Mouse (Mus musculus) neural tube, embryonic 12.5 days (tissue): ENCODE data around the gene Abcc4. TPM values are rescaled to one million over a fixed set of nuclear protein-coding genes. Genes with fewer than 3 reads are reported as not detected.
A peak's percentile ranks its signal among the peaks of the same experiment; 100 is the strongest.

Experiments
- ATAC-seq: fragments of 200-750 bp; cut with Nextera tagmentation; 2 replicates; pipeline ENCODE4 v1.8.0; 2017; ENCODE audit warnings: low read depth, mild to moderate bottlenecking, moderate TSS enrichment, moderate library complexity; ENCODE audit not compliant: low FRiP score
- H3K27ac ChIP-seq: fragments of 300-500 bp; sonication (generic); 2 replicates; pipeline ENCODE4 v1.5.1; 2016
- H3K27me3 ChIP-seq: fragments of 300-500 bp; sonication (generic); replicated peaks from 2 replicates; pipeline ENCODE4 v1.6.1; 2016; ENCODE audit warnings: mild to moderate bottlenecking
- H3K36me3 ChIP-seq: fragments of 300-500 bp; sonication (generic); 2 replicates; pipeline ENCODE4 v1.6.1; 2016; ENCODE audit warnings: mild to moderate bottlenecking
- H3K4me1 ChIP-seq: fragments of 300-500 bp; sonication (generic); 2 replicates; pipeline ENCODE4 v1.6.1; 2016
- H3K4me2 ChIP-seq: fragments of 300-500 bp; sonication (generic); replicated peaks from 2 replicates; pipeline ENCODE4 v1.6.1; 2016; ENCODE audit warnings: mild to moderate bottlenecking
- H3K4me3 ChIP-seq: fragments of 300-500 bp; sonication (generic); 2 replicates; pipeline ENCODE4 v1.5.1; 2016
- H3K9ac ChIP-seq: fragments of 300-500 bp; sonication (generic); 2 replicates; pipeline ENCODE4 v1.6.1; 2016; ENCODE audit warnings: mild to moderate bottlenecking
- H3K9me3 ChIP-seq: fragments of 300-500 bp; sonication (generic); 2 replicates; pipeline ENCODE4 v1.6.1; 2016; ENCODE audit warnings: mild to moderate bottlenecking
- WGBS: fragments of 180-500 bp; shearing (Covaris S2); methylation state at CpG from one replicate; pipeline ENCODE4 v1.1.7; 2016; 5-methylcytosine and 5-hydroxymethylcytosine counted together
- polyA plus RNA-seq: library from polyadenylated mRNA; unstranded; fragments of >200 nt; fragmentation: Nextera tagmentation; extraction: Ambion mirVana; gene quantifications from 2 replicates; pipeline ENCODE4 v1.2.1, GENCODE M21; 2016

The Abcc4 gene
- polyA plus RNA-seq, 1 experiment from 2014 or later: 2.9 TPM

DNA sequence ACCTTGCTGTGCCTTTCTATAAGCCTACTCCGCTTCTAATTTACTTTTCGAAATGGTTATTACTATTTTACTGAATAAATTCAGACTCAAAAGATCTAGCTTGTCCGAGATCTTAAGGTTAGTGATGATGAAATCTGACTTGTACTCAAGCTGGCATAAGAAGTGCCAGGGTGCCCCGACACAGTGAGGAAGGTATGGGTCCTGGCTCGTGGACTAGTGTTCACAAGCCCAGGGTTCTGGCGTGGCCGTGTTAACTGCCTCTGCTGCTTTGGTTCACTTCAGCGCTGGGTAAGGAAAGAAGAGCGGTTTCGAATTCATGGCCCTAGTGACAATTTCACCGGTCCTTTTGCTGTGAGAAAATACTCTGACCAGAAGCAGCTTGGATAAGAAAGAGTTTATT lies 943 bp upstream of the Abcc4 start:
- Histone ChIP-seq H3K27ac (no peak overlapping the region), H3K9me3 (no peaks in the 10 kb centered on the region), H3K4me2 (peak overlapping the region; percentile 99; the same call in 1 of the 2 replicates), H3K4me3 (no peak overlapping the region), H3K9ac (no peak overlapping the region), H3K27me3 (peaks cover 31% of the 10 kb centered on the region), H3K36me3 (no peaks in the 10 kb centered on the region), H3K4me1 (peaks cover 10% of the 10 kb centered on the region)
- 83% methylated on average over 11 of the region's 11 CpGs for WGBS
- ATAC-seq: no peak

- WGBS: 2% methylated on average over 10 of the region's 10 CpGs
- Histone ChIP-seq H3K27ac (no peak overlapping the region), H3K9ac (peak overlapping the region; percentile 65), H3K36me3 (no peaks in the 10 kb centered on the region), H3K4me3 (peak overlapping the region; percentile 67), H3K4me2 (peak overlapping the region; percentile 99), H3K4me1 (peaks cover 11% of the 10 kb centered on the region), H3K27me3 (peaks cover 31% of the 10 kb centered on the region), H3K9me3 (no peaks in the 10 kb centered on the region)
- ATAC-seq: no peak
Observed at GRCm38 (mm10) chr14:118705465-118705807, 583 bp downstream of the Abcc4 start.

DNA sequence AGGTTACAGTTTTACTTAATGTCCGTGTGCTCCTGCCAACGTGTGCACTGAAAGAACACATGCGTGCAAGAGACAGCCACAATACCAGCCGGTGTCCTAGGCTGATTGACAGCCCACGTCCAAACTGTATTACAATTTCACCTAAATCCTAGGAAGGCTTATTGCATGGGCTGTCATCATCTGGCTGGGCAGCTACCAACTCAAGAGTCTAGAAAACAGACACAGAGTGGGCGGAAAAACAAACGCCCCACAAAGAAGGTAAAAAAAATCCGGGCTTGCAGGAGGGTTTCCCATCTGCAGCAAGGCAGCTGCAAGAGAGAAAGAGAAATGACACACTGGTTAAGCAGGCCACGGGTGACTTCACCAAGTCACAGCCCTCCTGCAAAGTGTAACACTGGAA lies 2.7 kb downstream of the Abcc4 start:
- H3K27ac ChIP-seq: no peak overlapping the region
- peaks cover 16% of the 10 kb centered on the region for H3K4me1 ChIP-seq
- peaks cover 31% of the 10 kb centered on the region for H3K27me3 ChIP-seq
- no peak overlapping the region for H3K4me3 ChIP-seq
- no peak overlapping the region for H3K4me2 ChIP-seq
- 84% methylated on average over 9 of the region's 9 CpGs for WGBS
- no peaks in the 10 kb centered on the region for H3K36me3 ChIP-seq
- no peaks in the 10 kb centered on the region for H3K9me3 ChIP-seq
- no peak overlapping the region for H3K9ac ChIP-seq
- ATAC-seq: no peak

GRCm38 (mm10) chr14:118701991-118702608 lies 3.9 kb downstream of the Abcc4 start:
- H3K4me3 ChIP-seq: no peak overlapping the region
- no peaks in the 10 kb centered on the region for H3K9me3 ChIP-seq
- 55% methylated on average over 7 of the region's 7 CpGs for WGBS
- no peak overlapping the region for H3K27ac ChIP-seq
- H3K27me3 ChIP-seq: peaks cover 28% of the 10 kb centered on the region
- H3K4me2 ChIP-seq: no peak overlapping the region
- no peaks in the 10 kb centered on the region for H3K36me3 ChIP-seq
- H3K4me1 ChIP-seq: peaks cover 16% of the 10 kb centered on the region
- no peak for ATAC-seq
- H3K9ac ChIP-seq: no peak overlapping the region

DNA sequence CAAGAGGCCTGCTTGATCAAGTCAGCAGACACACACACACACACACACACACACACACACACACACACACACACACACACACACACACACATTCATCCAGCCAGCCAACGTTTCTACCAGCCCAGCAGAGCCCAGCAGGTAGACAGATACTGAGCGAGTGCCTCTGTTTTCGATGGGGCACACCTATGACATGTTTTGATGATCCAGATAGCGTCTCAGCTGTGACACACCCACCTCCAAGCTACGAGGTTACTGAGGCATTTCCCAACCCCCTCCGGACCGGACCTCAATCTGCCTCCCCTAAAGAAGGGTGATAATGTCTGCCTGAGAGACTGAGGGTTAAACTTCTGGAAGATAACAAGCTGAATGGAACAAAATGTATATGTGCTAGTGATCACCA lies 5.4 kb downstream of the Abcc4 start:
- no peak overlapping the region for H3K4me3 ChIP-seq
- H3K27me3 ChIP-seq: peaks cover 18% of the 10 kb centered on the region
- H3K9me3 ChIP-seq: no peaks in the 10 kb centered on the region
- H3K27ac ChIP-seq: no peak overlapping the region
- no peak for ATAC-seq
- H3K4me1 ChIP-seq: peaks cover 9% of the 10 kb centered on the region; the same call in 1 of the 2 replicates
- no peak overlapping the region for H3K9ac ChIP-seq
- H3K4me2 ChIP-seq: no peak overlapping the region
- no peaks in the 10 kb centered on the region for H3K36me3 ChIP-seq
- WGBS: 73% methylated on average over 7 of the region's 7 CpGs

DNA sequence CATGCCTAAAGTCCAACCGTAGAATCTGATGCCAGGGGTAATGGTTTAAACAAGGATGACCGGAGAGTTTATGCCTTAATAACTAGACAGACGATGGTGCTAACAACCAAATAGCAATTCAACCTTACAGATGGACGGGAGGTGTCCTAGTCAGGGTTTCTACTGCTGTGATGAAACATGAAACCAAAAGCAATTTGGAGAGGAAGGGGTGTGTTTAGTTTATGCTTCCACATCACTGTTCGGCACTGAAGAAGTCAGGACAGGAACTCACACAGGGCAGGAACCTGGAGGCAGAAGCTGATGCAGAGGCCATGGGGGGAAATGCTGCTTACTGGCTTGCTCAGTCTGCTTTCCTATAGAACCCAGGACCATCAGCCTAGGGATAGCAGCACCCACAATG lies 6.1 kb downstream of the Abcc4 start:
- Histone ChIP-seq H3K27ac (no peak overlapping the region), H3K9me3 (no peaks in the 10 kb centered on the region), H3K4me1 (peaks cover 9% of the 10 kb centered on the region; the same call in 1 of the 2 replicates), H3K27me3 (peaks cover 12% of the 10 kb centered on the region; the same call in 1 of the 2 replicates), H3K36me3 (no peaks in the 10 kb centered on the region), H3K9ac (no peak overlapping the region), H3K4me2 (no peak overlapping the region), H3K4me3 (no peak overlapping the region)
- 43% methylated on average over 5 of the region's 5 CpGs for WGBS
- no peak for ATAC-seq

- peaks cover 9% of the 10 kb centered on the region; the same call in 1 of the 2 replicates for H3K4me1 ChIP-seq
- no peak overlapping the region for H3K27ac ChIP-seq
- no peak overlapping the region for H3K4me3 ChIP-seq
- H3K36me3 ChIP-seq: no peaks in the 10 kb centered on the region
- peaks cover 8% of the 10 kb centered on the region; the same call in 1 of the 2 replicates for H3K27me3 ChIP-seq
- no peak overlapping the region for H3K9ac ChIP-seq
- WGBS: 70% methylated on average over 10 of the region's 10 CpGs
- ATAC-seq: no peak
- no peak overlapping the region for H3K4me2 ChIP-seq
- H3K9me3 ChIP-seq: no peaks in the 10 kb centered on the region
Observed at GRCm38 (mm10) chr14:118699508-118699907, 6.5 kb downstream of the Abcc4 start.

DNA sequence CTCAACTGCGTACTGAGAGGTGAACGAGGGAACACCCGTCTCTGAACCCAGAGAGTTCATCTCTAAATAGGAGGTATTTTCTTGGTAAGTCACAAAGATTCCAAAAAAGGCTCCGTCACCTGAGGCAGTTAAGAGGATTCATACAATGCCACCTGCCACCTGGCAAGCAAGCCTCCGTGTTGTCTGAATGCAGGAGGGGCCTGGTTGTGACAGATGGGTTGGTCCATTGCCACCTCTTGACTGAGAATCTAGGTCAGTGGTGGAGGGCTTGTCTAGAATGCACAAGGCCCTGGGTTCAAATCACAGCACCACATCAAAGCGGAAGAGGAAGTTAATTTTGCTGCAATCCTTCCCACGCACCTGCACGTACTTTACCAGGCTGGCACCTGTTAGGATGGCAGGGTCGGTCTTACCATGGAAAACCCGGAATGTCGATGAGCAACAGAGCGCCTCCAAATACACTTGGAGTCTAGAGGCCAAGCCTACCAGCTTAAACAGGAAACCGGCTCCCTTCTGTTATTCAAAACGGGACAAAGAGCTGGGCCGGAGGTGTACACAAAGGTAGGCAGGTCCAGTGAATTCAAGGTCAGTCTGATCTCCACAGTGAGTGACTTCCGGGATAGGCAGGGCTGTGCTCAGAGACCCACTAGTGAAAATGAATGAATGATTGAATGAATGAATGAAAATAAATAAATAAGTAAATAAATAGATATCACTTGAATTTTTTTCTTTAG lies 9.3 kb downstream of the Abcc4 start:
- Histone ChIP-seq H3K4me3 (no peak overlapping the region), H3K27ac (no peak overlapping the region), H3K4me1 (peaks cover 5% of the 10 kb centered on the region; the same call in 1 of the 2 replicates), H3K9ac (no peak overlapping the region), H3K4me2 (no peak overlapping the region), H3K36me3 (no peaks in the 10 kb centered on the region), H3K27me3 (no peaks in the 10 kb centered on the region), H3K9me3 (no peaks in the 10 kb centered on the region)
- WGBS: 95% methylated on average over 16 of the region's 16 CpGs
- ATAC-seq: no peak

GRCm38 (mm10) chr14:118695866-118696265 lies 10.2 kb downstream of the Abcc4 start:
- ATAC-seq: no peak
- no peaks in the 10 kb centered on the region for H3K9me3 ChIP-seq
- no peak overlapping the region for H3K27ac ChIP-seq
- H3K9ac ChIP-seq: no peak overlapping the region
- H3K4me3 ChIP-seq: no peak overlapping the region
- no peak overlapping the region for H3K4me2 ChIP-seq
- H3K36me3 ChIP-seq: no peaks in the 10 kb centered on the region
- no peaks in the 10 kb centered on the region for H3K27me3 ChIP-seq
- 93% methylated on average over 11 of the region's 11 CpGs for WGBS
- peaks cover 5% of the 10 kb centered on the region; the same call in 1 of the 2 replicates for H3K4me1 ChIP-seq

GRCm38 (mm10) chr14:118694321-118694720 lies 11.7 kb downstream of the Abcc4 start:
- Histone ChIP-seq H3K4me1 (peaks cover 9% of the 10 kb centered on the region; the same call in 1 of the 2 replicates), H3K9me3 (no peaks in the 10 kb centered on the region), H3K9ac (no peak overlapping the region), H3K4me3 (no peak overlapping the region), H3K4me2 (no peak overlapping the region), H3K36me3 (no peaks in the 10 kb centered on the region), H3K27ac (no peak overlapping the region), H3K27me3 (no peaks in the 10 kb centered on the region)
- ATAC-seq: no peak
- 90% methylated on average over 7 of the region's 7 CpGs for WGBS

- Histone ChIP-seq H3K27me3 (no peaks in the 10 kb centered on the region), H3K36me3 (no peaks in the 10 kb centered on the region), H3K4me3 (no peak overlapping the region), H3K4me1 (peaks cover 17% of the 10 kb centered on the region), H3K27ac (no peak overlapping the region), H3K9me3 (no peaks in the 10 kb centered on the region), H3K4me2 (no peak overlapping the region), H3K9ac (no peak overlapping the region)
- 83% methylated on average over 6 of the region's 6 CpGs for WGBS
- ATAC-seq: no peak
Observed at GRCm38 (mm10) chr14:118691910-118692309, 14.1 kb downstream of the Abcc4 start.

GRCm38 (mm10) chr14:118691404-118691803 lies 14.6 kb downstream of the Abcc4 start:
- H3K27ac ChIP-seq: no peak overlapping the region
- H3K9me3 ChIP-seq: no peaks in the 10 kb centered on the region
- no peak for ATAC-seq
- no peaks in the 10 kb centered on the region for H3K27me3 ChIP-seq
- no peak overlapping the region for H3K4me3 ChIP-seq
- WGBS: 85% methylated on average over 5 of the region's 5 CpGs
- no peak overlapping the region for H3K4me2 ChIP-seq
- H3K9ac ChIP-seq: no peak overlapping the region
- no peaks in the 10 kb centered on the region for H3K36me3 ChIP-seq
- peaks cover 17% of the 10 kb centered on the region for H3K4me1 ChIP-seq

GRCm38 (mm10) chr14:118690921-118691320 lies 15.1 kb downstream of the Abcc4 start:
- 80% methylated on average over 8 of the region's 8 CpGs for whole genome bisulfite sequencing
- H3K4me2 ChIP-seq: no peak overlapping the region
- no peak overlapping the region for H3K9ac ChIP-seq
- ATAC-seq: no peak
- H3K27ac ChIP-seq: no peak overlapping the region
- H3K36me3 ChIP-seq: no peaks in the 10 kb centered on the region
- H3K4me3 ChIP-seq: no peak overlapping the region
- no peaks in the 10 kb centered on the region for H3K9me3 ChIP-seq
- no peaks in the 10 kb centered on the region for H3K27me3 ChIP-seq
- H3K4me1 ChIP-seq: peaks cover 17% of the 10 kb centered on the region
